Mouse (Mus musculus) embryonic facial prominence, embryonic 14.5 days (tissue): ENCODE measurements around the gene Pde7b. TPM values are rescaled to one million over a fixed set of nuclear protein-coding genes. Genes with fewer than 3 reads are reported as not detected.

ENCODE experiments used
- polyA plus RNA-seq: library from polyadenylated mRNA; unstranded; fragments of >200 nt; fragmentation: Nextera tagmentation; extraction: Ambion mirVana; gene quantifications from 2 replicates; pipeline ENCODE4 v1.2.1, GENCODE M21; 2014

Pde7b gene
- polyA plus RNA-seq, 1 experiment from 2014 or later: 8.8 TPM

Other genes starting within 250 kb of the Pde7b start
- 10.7 and 12.5 TPM in 2 replicates for gene Ahi1, start 227.5 kb upstream of the Pde7b start, polyA plus RNA-seq